Mouse (Mus musculus) neural tube, embryonic 11.5 days (tissue): Measurements from ENCODE around the gene Araf. TPM values are rescaled to one million over a fixed set of nuclear protein-coding genes. Genes with fewer than 3 reads are reported as not detected.
"Not testable (repeated sequence)": the region's sequence is repeated elsewhere in the genome, so short reads cannot be mapped to it uniquely, and the experiment has no call there.

Source experiments
- ATAC-seq: fragments of 200-750 bp; cut with Nextera tagmentation; 2 replicates; pipeline ENCODE4 v1.8.0; 2017; ENCODE audit warnings: moderate number of reproducible peaks, mild to moderate bottlenecking, moderate TSS enrichment, moderate library complexity; ENCODE audit not compliant: insufficient read depth, low FRiP score, low TSS enrichment
- DNase-seq: peaks from one replicate; pipeline ENCODE4 v3.0.0-alpha.2; 2015; ENCODE audit warnings: low spot score
- H3K27ac ChIP-seq: fragments of 300-500 bp; sonication (generic); 2 replicates; pipeline ENCODE4 v1.5.1; 2014; ENCODE audit warnings: low read depth, mild to moderate bottlenecking, low read length
- H3K27me3 ChIP-seq: fragments of 300-500 bp; sonication (generic); 2 replicates; pipeline ENCODE4 v1.6.1; 2014; ENCODE audit warnings: mild to moderate bottlenecking, low read length, mixed read lengths; ENCODE audit not compliant: control insufficient read depth, insufficient read depth
- H3K36me3 ChIP-seq: fragments of 300-500 bp; sonication (generic); 2 replicates; pipeline ENCODE4 v1.6.1; 2014; ENCODE audit warnings: mild to moderate bottlenecking, low read length, moderate library complexity, mixed read lengths; ENCODE audit not compliant: control insufficient read depth, insufficient read depth
- H3K4me1 ChIP-seq: fragments of 300-500 bp; sonication (generic); 2 replicates; pipeline ENCODE4 v1.6.1; 2014; ENCODE audit warnings: low read length, mixed read lengths; ENCODE audit not compliant: control insufficient read depth, insufficient read depth
- H3K4me2 ChIP-seq: fragments of 300-500 bp; sonication (generic); 2 replicates; pipeline ENCODE4 v1.6.1; 2014; ENCODE audit warnings: low read depth, mild to moderate bottlenecking, moderate library complexity
- H3K4me3 ChIP-seq: fragments of 300-500 bp; sonication (generic); 2 replicates; pipeline ENCODE4 v1.5.1; 2014; ENCODE audit warnings: low read depth, low read length
- H3K9ac ChIP-seq: fragments of 300-500 bp; sonication (generic); 2 replicates; pipeline ENCODE4 v1.6.1; 2014; ENCODE audit warnings: mild to moderate bottlenecking, low read length
- H3K9me3 ChIP-seq: fragments of 300-500 bp; sonication (generic); 2 replicates; pipeline ENCODE4 v1.6.1; 2016; ENCODE audit warnings: low read length; ENCODE audit not compliant: control insufficient read depth
- WGBS: fragments of 180-500 bp; shearing (Covaris S2); extraction: QIAGEN DNeasy Blood & Tissue Kit; methylation state at CpG from one replicate; pipeline ENCODE4 v1.1.7; 2014; 5-methylcytosine and 5-hydroxymethylcytosine counted together
- polyA plus RNA-seq: library from polyadenylated mRNA; unstranded; fragments of >200 nt; fragmentation: Nextera tagmentation; extraction: Ambion mirVana; gene quantifications from 2 replicates; pipeline ENCODE4 v1.2.1, GENCODE M21; 2014

The Araf gene
- polyA plus RNA-seq, 1 experiment from 2014 or later = 126 TPM

DNA sequence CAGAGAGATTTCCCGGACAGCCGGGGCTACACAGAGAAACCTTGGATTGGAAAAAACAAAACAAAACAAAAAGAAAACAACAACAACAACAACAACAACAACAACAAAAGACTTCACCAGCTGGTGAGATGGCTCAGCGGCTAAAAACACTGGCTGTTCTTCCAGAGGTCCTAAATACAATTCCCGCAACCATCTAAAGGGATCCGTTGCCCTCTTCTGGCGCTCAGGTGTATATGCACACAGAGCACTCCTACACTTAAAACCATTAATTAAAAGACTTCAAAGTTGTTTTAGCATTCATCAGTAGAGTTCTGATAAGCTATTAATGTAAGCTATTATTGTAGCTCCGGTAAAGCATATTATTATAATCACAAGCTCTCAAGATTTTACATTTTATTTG lies 4.4 kb upstream of the Araf start:
- WGBS = 59% methylated on average over 7 of the region's 7 CpGs

DNA sequence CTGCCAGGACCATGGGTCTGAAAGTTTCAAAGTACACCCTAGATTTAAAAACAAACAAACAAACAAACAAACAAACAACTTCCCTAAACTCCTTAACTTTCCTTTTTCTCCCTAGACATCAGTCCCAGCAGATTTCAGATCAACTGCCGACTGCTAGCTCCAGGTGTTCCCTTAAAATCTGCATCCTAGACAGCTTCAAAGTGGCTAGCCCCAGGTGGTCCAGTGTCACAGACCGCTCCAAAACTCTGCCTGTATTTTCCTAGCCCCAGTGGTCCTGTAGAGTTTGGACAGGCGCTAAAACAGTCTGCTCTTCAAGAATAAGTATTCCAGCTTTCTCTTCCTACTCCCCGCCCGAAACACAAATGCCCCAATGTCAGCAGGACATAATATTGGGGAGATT lies 3.4 kb upstream of the Araf start:
- H3K4me3 ChIP-seq = no peak overlapping the region
- 25% methylated on average over 5 of the region's 5 CpGs for WGBS
- no peak overlapping the region for H3K9ac ChIP-seq
- H3K27me3 ChIP-seq = no peaks in the 10 kb centered on the region
- H3K36me3 ChIP-seq = no peaks in the 10 kb centered on the region
- ATAC-seq (no peak), DNase-seq (no peak)
- no peaks in the 10 kb centered on the region for H3K9me3 ChIP-seq
- H3K4me2 ChIP-seq = no peak overlapping the region
- H3K27ac ChIP-seq = no peak overlapping the region
- no peaks in the 10 kb centered on the region for H3K4me1 ChIP-seq

More for the DNA sequence above, 4.4 kb upstream of the Araf start:
- no peaks in the 10 kb centered on the region for H3K36me3 ChIP-seq
- no peak for ATAC-seq
- no peaks in the 10 kb centered on the region for H3K9me3 ChIP-seq
- H3K4me1 ChIP-seq = no peaks in the 10 kb centered on the region
- no peak overlapping the region for H3K9ac ChIP-seq
- H3K27ac ChIP-seq = no peak overlapping the region
- DNase-seq = no peak
- H3K27me3 ChIP-seq = no peaks in the 10 kb centered on the region
- no peak overlapping the region for H3K4me2 ChIP-seq
- no peak overlapping the region for H3K4me3 ChIP-seq

DNA sequence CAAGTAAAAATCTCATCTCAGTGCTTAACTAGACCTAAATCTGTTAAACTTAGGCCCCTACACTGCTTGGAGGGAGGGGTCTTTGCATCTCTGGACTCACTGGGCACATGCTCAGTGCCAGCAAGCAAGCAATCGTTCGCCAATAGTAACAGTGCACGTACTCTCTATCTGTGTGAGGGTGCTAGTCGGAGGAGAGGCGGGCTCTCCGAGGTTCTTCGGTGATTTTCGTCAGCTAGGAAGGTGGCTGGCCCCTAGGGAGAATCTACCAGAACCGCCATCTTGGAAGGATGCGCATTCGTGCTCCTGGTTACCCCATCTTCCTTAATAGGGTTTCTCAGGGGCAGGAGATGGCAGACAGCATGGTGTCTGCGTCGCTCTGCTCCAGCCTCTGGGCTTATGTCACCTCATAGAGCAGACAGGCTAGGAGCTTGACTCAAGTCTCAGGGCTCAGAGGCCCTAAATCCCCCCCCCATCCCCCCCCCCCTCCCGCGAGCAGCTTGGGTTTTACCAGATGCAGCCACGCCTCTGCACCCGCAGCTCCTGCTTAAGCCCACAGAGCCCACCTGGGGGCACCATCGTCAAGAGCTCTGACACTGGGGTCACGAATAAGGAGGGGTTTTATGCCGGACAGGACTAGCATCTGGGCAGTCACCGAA lies 655 bp downstream of the Araf start:
- H3K4me3 ChIP-seq = peak overlapping the region; percentile 43
- peak overlapping the region; percentile 65 for H3K9ac ChIP-seq
- H3K27me3 ChIP-seq = no peaks in the 10 kb centered on the region
- peak overlapping the region; percentile 76 for H3K27ac ChIP-seq
- peak; percentile 95 for ATAC-seq
- H3K4me1 ChIP-seq = no peaks in the 10 kb centered on the region
- no peaks in the 10 kb centered on the region for H3K36me3 ChIP-seq
- 21% methylated on average over 17 of the region's 21 CpGs for WGBS
- peak; percentile 78 for DNase-seq
- no peaks in the 10 kb centered on the region for H3K9me3 ChIP-seq
- H3K4me2 ChIP-seq = peak overlapping the region; percentile 46

DNA sequence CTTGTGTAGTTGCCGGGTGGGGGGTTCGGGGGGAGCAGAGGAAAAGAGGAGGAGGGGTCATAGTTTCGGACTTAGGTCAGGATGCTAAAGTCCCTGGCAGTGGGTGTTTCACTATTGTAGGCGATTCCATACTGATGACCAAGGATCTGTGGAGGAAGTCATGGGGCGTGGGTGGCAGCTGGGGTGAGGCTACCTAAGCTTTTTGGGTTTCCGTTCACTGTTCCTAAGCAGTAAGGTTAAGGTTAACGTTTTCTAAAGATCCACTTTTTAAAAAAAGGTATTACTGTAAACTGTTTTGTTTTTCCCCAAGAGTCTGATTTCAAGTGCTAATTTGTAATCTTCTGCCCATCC lies 1.2 kb downstream of the Araf start:
- WGBS = 29% methylated on average over 7 of the region's 7 CpGs
- peak overlapping the region; percentile 43 for H3K4me3 ChIP-seq
- no peaks in the 10 kb centered on the region for H3K9me3 ChIP-seq
- ATAC-seq = peak; percentile 53
- H3K27me3 ChIP-seq = no peaks in the 10 kb centered on the region
- H3K4me1 ChIP-seq = no peaks in the 10 kb centered on the region
- peak overlapping the region; percentile 76; the same call in 1 of the 2 replicates for H3K27ac ChIP-seq
- peak overlapping the region; percentile 46 for H3K4me2 ChIP-seq
- no peaks in the 10 kb centered on the region for H3K36me3 ChIP-seq
- peak overlapping the region; percentile 65 for H3K9ac ChIP-seq
- no peak for DNase-seq

DNA sequence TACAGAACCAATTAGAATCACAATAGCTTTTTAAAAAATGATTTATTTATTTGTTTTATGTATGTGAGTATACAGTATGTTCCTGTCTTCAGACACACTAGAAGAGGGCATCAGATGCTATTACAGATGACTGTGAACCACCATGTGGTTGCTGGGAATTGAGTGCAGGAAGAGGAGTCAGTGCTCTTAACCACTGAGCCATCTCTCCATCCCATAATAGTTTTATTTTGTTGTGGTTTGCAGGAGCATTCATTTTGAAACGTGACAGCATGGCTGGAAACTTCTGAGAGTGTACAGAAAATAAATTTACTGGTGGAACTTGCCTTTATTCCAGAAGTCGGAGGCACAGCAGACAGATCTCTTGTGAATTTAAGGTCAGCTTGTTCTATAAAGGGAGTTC lies 3.8 kb downstream of the Araf start:
- Histone ChIP-seq H3K27ac (no peak overlapping the region), H3K9me3 (no peaks in the 10 kb centered on the region), H3K27me3 (no peaks in the 10 kb centered on the region), H3K4me3 (no peak overlapping the region), H3K36me3 (no peaks in the 10 kb centered on the region), H3K9ac (no peak overlapping the region), H3K4me2 (no peak overlapping the region), H3K4me1 (no peaks in the 10 kb centered on the region)
- ATAC-seq (no peak), DNase-seq (no peak)
- 75% methylated on average over 2 of the region's 2 CpGs for WGBS

DNA sequence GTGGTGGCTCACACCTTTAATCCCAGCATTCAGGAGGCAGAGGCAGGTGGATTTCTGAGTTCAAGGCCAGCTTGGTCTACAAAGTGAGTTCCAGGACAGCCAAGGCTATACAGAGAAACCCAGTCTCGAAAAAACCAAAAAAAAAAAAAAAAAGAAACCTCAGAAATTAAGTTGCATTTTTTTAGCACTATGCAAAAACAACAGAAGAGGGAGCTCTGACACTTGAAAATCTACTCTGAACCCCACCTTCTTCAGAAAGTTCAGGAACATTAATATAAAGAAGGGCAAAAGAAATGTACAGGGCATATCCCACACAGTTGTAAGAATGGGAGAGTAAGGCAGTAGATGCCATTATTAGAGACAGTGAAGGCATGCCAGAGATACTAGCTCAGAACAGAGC lies 6.7 kb downstream of the Araf start:
- not testable (repeated sequence) for H3K4me2 ChIP-seq, H3K27ac ChIP-seq, H3K4me1 ChIP-seq, H3K27me3 ChIP-seq, H3K9me3 ChIP-seq, H3K36me3 ChIP-seq, DNase-seq, H3K4me3 ChIP-seq, ATAC-seq, H3K9ac ChIP-seq
- 69% methylated on average over 1 of the region's 1 CpGs for WGBS

DNA sequence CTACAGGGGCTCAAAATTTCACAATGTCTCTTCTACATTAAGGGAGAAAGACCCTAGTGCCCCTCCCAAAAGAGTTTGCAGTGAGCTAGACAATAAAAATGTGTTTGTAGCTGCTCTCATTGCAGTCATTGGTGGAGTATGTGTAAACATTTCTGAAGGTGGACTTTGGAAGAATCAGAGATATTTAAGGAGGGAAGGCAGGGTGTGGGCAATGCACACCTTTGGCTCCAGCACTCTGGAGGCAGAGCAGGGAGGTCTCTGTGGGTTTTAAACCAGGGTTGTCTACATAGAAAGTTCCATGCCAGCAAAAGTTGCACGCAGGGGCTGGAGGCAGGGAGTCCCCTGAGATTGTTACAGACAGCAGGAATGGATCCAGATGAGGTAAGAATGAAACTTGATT lies 8.7 kb downstream of the Araf start:
- Histone ChIP-seq H3K27ac (no peak overlapping the region), H3K4me2 (no peak overlapping the region), H3K27me3 (no peaks in the 10 kb centered on the region), H3K4me1 (no peaks in the 10 kb centered on the region), H3K9ac (no peak overlapping the region), H3K36me3 (no peaks in the 10 kb centered on the region), H3K9me3 (no peaks in the 10 kb centered on the region), H3K4me3 (no peak overlapping the region)
- ATAC-seq = no peak
- no peak for DNase-seq
- WGBS = 50% methylated on average over 1 of the region's 1 CpGs

DNA sequence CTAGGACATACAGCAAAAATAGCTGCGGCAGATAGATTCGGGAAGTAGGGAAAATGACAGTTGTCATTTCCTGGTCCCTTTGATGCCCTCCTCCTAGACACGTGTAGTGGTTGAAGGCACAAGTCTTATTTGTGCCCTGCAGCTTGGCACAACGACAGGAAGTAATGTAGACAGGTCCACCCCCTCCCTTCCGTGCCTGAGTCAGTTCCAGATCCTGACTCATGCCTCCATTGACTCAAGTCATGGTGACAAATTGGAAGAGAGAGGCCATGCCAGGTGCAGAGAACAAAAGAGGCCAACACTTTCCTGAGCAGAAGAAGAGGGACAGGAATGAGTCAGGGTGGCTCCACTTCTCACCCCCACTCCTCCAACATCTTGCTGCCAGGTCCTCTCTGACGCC lies 19.4 kb downstream of the Araf start:
- Histone ChIP-seq H3K4me2 (no peak overlapping the region), H3K27me3 (no peaks in the 10 kb centered on the region), H3K27ac (no peak overlapping the region), H3K4me1 (no peaks in the 10 kb centered on the region), H3K4me3 (no peak overlapping the region), H3K36me3 (no peaks in the 10 kb centered on the region), H3K9ac (no peak overlapping the region), H3K9me3 (no peaks in the 10 kb centered on the region)
- ATAC-seq (no peak), DNase-seq (no peak)
- WGBS = 76% methylated on average over 6 of the region's 6 CpGs

DNA sequence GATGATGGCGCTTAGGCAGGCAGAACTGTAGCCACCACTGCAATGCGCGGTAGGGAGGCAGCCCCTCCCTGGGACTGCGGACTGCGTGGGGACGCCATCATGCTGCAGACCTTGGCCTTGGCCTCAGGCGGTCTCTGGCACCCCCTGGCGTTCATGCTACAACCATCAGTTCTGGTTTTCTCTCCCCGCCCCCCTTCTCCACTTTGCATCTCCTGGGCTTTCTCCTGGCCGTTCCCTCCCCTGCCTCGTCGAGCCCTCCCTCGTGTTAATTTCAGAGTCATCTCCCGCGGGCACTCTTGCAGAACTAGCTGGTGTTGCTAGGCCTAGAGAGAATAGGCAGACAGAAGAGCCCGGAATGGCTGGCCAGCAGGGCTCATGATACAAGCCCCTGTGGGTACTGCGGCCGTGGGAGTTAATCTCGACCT lies 21.6 kb downstream of the Araf start:
- Histone ChIP-seq H3K9ac (no peak overlapping the region), H3K4me3 (peak overlapping the region; percentile 8; the same call in 1 of the 2 replicates)
- WGBS = 25% methylated on average over 18 of the region's 19 CpGs

More for the DNA sequence above, 21.6 kb downstream of the Araf start:
- peak overlapping the region; percentile 35 for H3K4me2 ChIP-seq
- peak overlapping the region; percentile 39; the same call in 1 of the 2 replicates for H3K27ac ChIP-seq
- H3K4me1 ChIP-seq = no peaks in the 10 kb centered on the region
- H3K36me3 ChIP-seq = no peaks in the 10 kb centered on the region
- H3K9me3 ChIP-seq = no peaks in the 10 kb centered on the region
- no peaks in the 10 kb centered on the region for H3K27me3 ChIP-seq
- peak; percentile 81 for DNase-seq
- ATAC-seq = peak; percentile 90
